Mouse (Mus musculus) retina, postnatal 7 days (tissue): Measurements from ENCODE around the gene Apba3.

ENCODE experiments used
- DNase-seq: peaks from one replicate; pipeline ENCODE4 v3.0.0-alpha.2; 2012; ENCODE audit warnings: low read depth, low spot score

The Apba3 gene

DNA sequence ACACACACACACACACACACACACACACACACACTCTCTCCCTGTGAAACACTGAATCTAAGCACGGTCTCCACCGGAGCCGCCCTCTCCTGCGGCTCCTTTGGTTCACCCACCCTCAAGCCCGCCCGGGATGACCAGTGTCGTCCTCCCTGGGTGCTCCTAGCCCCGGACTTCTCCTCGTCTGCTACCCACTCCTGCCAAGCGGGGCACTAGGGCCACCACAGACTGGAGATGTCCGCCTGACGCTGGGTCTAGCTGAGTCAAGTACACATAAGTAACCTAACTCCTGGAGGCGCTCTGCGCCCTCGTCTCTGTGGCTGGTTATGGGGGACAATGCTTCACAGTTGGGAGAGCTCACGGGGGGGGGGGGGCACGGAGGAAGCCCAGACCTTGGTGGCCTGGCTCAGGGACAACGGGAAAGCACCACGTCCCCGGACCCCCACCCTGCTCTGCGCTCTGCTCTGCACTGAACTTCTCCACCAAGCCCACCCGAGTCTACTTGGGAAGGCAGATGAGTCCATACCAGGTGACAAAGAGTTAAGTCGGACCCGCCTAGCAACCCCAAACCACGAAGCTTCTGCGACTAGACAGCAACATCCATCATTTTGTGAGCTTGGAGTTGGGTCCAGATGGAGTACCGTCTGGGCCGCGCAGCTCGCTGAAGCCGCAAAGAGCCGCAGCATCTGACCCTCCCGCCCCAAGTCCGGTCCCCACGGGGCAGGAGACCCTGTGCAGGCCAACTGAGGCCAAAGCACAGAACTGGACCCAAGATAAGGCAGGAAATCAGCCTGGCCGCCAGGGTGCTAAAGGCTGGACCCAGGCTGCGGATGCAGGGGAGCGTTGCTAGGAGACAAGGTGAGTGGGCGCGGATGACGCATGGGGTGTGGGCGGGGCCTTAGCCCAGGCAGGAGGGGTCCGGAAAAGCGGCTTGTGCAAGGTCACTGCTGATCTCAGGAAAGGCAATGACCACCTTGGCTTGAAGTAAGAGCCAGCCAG lies 14.0 kb upstream of the Apba3 start, which contains the start of gene Matk:
Gene Matk, plus strand, starts transcription at position 512 of the 996 bp plus-strand sequence.
- peak; percentile 32 for DNase-seq

DNA sequence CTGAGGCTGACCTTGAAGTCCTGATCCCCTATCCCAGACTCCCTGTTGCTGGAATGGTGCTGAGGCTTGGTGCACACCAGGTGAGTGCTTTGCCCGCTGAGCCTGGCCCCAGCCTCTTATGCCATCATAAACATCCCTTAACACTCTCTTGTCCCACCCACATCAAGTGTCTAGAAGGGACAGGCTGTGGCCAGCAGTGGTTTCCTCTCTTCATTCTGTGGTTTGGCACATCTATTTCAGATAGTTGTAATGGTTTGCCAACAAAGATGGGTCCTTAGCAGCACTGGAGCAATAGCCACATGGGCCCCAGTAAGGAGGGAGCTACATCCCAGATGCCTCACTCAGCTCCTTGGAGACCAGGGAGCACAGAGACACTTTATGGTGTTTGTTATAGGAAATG lies 11.9 kb upstream of the Apba3 start:
- no peak for DNase-seq

DNA sequence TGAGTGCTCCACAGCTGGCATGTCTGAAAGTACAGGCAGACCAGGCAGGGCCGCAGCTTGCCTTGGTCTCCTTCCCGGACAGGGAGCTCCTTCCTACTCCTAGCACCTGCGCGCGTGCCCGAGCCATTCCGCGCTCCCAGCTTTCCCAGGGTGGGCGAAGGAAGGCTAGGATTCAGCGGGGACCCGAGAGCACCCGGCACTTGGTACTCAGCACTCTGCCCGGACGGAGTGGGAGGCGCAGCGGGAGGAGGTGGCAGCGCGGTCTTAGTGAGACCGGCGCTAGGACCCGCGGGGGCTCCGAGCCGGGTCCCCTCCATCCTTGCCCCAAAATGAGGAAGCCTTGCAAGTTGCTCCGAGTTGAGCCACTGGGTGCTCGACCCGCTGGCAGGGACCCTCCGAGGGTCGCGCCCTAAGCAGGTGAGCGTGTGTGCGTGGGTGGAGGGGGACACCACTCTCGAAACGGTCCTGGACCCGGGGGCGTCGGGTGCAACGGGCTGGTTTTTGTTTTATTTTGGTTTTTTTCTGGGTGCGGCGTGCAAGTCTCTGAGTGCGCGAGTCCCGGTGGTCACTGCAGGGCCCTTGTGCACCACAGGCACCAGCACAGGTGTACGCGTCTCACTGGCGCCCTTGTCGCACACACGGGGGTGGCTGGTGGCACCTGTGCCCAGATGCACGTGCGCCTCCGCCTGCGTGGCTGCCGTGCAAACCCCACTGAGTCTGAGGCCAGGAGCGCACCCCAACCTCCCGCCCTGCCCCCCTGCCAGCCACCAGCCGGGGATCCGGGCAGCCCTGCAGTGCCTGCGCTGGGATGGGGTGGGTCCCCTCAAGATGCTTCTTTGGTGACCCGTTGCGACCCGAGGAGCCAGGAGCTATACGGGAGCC lies 9.4 kb upstream of the Apba3 start:
- no peak for DNase-seq

DNA sequence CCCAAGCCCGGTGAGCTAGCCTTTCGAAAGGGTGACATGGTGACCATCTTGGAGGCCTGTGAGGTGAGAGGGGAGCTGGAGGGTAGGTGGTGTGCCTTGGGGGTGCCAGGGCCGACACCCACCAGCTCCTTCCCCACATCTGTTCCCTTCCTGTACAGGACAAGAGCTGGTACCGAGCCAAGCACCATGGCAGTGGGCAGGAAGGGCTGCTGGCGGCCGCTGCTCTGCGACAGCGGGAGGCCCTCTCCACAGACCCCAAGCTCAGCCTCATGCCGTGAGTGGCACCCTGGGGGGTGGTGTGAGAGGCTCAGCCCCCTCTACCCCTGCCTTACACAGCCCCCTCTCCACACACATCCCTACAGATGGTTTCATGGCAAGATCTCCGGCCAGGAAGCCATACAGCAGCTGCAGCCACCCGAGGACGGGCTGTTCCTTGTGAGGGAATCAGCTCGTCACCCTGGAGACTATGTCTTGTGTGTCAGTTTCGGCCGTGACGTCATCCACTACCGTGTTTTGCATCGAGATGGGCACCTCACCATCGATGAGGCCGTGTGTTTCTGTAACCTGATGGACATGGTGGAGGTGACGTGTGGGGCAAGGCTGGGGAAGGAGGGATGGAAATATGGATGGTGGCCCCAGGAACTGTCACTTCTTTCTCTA lies 7.4 kb upstream of the Apba3 start:
- DNase-seq: no peak

DNA sequence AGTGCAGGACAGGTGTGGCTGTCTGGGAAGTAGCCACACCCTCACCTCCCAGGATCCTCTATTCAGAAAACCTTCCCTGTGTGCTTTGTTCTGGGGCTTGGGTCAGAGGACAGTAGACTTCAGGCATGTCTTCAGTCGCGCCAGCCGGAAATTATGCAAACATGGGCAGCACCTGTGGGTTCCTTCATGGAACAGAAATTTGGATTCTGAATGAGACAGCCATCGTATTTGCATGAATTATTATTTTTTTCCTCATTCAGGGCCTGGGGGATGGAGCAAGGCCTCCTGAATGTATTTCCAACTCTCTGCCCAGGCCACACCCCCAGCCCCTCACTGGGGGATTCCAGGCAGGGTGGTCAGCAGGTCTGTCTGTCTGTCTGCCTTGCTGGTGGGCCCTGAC lies 5.7 kb upstream of the Apba3 start:
- DNase-seq: no peak

DNA sequence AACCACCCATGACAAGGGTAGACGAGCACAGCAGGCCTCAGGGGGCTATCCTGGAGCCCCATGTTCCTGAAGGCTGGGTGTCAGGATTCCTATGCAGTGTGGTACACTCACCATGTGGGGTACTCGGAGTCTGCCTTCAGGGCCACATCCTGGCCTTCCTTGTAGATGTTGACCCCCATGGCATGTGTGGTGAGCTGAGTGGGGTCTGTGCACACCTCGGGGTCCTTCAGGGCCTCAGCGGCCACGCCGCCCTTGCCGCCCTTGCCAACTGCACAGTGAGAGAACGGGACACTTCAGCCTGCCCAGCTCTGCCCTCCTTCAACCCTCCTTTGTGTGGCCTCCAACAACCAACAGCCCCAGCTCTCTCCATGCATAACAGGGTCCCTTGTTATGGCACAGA lies 1.2 kb upstream of the Apba3 start:
- DNase-seq: no peak

DNA sequence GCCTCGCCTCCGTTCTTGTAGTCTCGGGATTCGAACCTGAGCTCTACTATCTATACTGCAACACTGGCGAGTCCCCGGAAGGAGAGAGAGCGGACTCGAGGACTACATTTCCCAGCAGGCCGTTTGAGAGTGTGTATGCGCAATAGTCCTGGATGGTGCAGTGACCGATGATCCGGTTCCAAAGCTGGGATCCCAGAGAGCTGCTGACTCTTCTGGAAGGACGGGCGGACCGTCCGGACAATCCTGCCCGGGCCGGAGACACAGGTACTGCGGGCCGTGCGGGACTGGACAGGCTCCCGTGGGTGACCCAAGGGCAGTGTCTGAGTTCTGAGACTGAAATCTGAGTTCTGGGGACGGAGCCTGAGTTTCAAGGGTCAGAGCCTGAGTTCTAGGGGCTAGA lies 1.3 kb downstream of the Apba3 start:
- DNase-seq: peak; percentile 87

DNA sequence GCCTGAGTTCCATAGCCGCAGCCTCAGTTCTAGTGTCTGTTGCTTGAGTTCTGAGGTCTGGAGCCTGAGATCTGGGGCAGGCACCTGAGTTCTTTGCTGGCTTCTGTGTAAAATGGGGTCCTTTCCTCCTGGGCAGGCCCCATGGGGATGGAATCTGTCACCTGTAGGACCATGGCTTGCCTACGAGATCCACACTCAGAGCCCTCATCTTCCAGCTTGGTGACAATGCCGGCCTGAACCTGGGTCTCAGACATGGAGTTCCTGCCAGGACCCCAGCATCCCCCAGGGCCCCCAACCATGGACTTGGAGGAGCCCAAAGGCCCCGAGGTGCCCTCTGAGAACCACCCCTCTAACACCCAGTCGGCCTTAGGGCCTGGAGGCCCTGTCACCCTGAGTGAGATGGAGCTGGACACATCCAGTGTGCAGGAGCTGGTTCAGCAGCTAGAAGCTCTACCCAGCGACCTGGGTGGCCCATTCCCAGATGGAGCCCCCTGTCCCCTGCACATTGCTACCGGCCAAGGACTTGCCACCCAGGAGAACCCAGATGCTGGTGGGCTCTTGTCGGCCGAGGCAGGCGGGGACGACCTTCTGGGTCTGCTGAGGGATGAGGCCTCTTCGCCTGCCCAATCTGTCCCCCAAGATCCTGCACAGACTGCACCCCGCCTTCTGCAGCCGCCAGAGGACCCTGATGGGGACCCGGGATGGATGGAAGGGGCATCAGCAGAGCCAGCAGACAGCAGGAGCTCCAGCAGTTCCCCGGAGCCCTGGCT lies 2.1 kb downstream of the Apba3 start:
- DNase-seq: no peak

DNA sequence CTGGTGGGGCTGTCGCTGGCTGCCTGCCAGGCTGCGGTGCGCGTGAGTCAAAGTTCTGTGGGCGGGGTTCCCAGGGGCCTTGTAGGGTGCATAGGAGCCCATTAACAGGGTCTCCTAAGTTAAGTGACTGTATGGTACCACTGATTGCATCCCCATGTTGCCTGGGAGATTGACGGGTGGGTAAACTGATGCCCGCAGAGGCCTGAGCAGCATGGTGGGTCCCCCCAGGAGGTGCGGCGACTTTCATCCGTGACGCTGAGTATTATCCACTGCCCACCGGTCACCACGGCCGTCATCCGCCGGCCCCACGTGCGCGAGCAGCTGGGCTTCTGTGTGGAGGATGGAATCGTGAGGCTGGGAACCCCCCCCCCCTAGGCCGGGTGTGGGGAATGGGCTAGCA lies 5.6 kb downstream of the Apba3 start:
- DNase-seq: no peak

DNA sequence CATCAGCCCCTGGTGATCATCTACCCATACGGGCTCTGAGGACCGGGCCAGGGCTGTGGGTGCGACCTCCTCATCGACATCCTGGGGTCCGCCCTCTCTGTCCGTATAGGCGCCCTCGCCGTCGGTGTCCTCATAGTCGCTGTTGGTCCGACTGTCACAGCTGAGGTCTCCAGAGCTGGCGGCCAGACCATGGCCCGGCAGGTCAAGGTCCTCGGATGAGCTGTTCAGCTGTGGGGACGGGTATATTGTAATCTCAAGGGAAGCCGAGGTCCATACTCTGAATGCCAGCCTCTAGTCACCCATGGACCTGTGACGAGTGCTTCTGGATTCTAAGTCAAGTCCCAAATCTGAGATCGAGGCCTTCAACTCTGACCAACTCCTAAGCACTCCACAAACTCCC lies 7.1 kb downstream of the Apba3 start:
- no peak for DNase-seq

DNA sequence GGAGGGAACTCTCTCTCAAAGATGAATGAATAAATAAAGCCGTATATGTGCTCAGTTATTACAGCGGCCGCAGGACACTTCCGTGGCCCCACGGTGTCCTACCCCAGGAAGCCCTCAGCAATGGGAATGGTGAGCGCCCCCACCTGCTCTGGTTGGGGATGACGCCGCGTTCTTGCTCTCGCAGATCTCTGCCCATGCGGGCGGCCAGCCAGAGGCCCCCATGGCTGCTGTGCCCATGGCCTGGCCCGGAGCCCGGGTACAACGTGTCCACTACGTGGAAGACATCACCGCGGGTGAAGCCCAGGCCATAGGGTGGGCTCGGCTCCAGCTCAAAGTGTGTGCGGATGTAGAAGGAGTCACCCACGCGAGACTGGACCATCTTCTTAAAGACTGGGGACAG lies 10.9 kb downstream of the Apba3 start:
- no peak for DNase-seq

DNA sequence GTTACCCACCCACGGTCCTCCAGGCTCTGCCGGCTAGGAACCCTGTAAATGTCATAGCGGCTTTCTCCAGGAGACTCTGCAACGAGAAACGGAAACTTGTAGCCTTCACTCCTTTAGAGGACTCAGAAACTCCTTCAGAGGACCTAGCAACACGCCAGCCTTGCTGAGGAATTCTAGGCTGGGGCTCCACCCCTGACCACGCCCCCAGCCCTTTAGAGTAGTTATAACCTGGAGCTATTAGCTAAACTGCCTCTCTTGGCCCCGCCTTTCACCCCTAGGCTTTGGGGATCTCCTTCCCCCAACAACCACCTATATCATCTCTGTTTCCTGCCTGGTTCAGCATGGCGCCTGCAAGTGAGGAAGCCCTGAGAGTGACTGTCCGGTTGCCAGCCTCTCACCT lies 12.7 kb downstream of the Apba3 start:
- DNase-seq: no peak

DNA sequence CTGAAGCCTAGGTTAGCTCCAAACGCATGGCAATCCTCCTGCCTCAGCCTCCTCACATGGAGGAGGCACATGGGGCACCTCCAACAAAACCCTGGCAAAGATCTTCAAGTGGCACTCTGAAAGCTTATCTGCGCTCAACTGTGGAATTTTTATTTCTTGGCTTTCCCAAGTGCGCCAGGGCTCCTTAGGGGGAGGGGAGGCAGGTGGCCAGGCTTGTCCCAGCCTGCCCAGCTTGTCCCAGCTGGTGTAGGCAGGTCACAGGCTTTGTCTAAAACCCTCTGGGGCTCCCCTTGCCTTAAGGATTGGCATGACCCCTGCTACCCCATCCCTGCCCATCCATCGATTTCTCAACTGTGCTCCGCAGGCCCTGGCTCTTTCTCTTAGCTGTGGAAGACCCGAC lies 17.4 kb downstream of the Apba3 start:
- no peak for DNase-seq

DNA sequence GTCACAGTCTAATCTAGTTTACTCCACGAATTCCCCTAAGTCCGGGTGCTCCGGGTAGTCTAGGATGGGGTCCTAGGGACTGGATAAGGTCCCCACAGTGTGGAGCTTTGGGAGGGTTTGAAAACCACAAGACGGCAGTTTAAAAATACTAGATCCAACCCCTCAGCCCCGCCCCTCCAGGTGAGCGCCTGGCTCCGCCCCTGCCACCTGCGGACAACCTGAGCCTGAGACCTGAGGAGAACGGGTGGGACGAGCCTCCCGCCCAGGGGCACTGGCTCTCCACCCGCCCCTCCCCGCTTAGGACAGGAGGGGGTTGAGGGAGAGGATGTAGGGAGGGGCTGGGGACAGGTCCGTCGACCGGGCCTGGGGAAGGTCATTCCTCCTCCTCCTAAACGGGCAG lies 18.0 kb downstream of the Apba3 start:
- no peak for DNase-seq

DNA sequence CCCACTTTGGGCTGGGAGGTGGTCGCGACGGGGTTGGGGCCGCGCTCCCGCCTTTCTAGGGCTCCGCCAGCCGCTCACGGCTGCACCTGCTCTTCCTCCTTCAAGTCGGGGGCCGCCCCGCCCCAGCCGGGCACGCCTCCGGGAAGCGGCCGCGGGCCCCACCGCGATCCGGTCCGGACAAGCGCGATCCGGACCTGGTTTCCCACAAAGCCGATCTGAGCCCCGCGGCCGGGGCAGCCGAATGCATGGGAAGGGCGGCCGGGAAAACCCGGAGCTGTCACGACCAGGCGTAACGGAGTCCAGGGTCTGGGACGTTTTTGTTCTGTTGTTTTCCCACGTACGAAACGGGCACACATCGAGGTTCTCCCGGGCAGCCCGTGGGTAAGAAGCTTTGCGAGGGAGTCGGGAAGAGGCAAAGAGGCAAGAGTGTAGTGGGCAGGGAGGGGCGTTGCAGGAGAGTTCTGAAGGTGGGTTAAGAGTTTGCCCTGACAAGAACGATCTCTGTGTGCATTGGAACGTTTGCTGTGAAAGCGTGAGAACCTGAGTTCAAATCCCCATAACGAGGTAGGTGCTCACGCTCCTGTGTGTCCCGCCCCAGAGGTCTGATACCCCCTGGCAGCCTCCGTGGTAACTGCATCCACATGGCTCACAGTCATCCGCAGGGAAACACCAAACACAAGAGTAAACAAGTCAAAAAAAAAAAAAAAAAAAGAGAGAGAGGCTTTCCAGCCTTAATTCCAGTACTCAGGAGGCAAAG lies 19.1 kb downstream of the Apba3 start:
- peak; percentile 77 for DNase-seq

DNA sequence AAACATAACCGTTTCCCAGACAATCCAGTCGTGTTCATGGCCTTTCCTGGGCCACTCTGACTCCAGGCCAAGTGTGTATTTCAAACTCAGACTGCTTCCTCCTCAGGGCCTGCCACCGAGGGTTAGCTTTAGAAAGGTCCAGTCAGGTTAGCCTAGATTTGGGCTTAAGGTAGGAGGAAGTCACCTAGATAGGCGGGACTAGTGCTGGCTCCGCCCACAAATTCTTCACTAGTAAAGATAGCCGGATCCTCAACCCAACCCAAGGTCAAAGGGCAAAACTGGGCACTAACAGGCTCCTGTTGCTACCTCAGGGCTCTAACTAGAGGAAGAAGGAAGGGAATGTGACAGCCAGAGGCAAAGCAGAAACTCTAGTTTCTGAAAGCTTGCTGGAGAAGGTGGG lies 19.8 kb downstream of the Apba3 start:
- DNase-seq: no peak

DNA sequence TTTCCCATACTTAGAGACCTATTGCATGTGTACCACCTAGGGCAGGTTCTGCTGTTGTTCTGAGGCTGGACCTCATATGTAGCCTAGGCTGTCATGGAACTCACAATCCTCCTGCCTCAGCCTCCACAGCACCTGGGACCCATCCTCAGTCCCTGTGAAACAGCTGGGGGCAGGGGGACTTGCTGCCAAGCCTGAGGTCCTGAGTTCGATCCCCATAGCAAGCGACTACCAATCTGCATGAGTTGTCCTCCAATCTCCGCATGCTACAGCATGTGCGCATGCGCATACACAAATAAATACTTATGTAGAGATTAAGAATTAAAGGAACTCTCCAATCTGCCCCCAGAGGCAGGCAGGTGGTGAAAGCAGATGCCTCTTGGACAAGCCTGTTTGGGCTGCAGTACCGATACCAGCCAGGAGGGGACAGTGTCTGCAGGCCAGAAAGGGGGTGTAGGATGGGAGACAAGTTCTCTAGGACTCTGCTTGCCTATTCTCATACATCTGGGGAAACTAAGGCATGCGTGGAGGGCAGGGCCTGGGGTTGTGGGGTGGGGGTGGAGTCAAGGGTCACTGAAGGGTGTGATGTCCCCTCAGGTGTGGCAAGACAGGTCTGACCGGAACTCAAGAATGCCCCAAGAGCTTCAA lies 20.9 kb downstream of the Apba3 start:
- peak; percentile 42 for DNase-seq

DNA sequence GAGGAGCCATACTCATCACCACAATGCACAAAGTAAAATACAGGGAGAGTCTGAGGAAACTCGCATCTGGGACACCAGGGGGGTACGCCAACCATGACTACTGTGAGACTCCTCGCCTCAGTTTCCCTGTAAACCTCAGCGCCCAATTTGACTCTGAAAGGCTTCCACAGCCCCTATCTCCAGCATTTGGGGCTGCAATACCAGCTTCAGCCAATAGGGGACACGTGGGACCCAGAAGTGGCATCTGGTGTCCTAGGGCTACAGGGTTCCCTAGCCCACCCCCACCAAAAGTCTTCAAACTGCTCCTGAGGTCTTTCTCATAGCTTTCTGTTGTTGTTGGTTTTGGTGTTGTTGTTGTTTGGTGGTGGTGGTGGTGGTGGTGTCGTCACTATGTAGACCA lies 21.8 kb downstream of the Apba3 start:
- DNase-seq: no peak

DNA sequence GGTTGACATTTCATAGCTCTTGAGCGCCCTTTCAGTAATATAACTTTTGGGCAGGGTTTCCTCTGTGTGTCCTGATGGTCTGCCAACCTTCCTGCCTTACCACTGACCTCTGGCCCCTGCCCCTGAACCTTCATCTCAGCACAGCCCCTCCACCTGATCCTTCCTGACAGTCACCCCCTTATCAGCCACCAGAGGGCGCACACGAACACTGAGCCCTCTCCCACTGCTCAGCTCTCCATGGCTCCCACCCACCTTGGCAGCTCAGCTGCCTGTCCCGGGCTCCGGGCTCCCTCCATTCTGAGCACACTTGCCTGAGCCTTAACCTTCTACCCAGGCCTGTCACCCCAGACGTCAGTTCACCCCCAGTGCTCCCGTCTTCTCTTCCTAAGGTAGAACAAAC lies 22.5 kb downstream of the Apba3 start:
- DNase-seq: peak; percentile 72

DNA sequence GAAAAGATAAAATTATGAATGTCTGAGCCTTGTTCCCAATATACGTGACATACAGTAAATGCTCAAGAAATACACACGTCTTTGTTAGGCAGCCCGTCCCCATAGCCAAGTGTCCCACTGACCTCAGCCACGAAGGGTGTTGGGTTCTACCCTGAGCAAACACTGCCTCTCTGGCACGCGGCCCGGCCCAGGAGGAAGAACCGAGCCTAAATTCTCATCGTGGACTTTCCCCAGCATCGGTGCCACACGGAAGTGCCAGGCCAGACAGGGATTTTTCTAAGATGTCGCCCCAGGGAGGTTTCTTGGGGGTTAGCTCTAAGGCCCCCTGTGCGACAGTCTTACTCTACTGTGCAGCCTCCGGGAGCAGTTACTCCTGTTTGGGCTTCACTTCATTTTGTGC lies 23.1 kb downstream of the Apba3 start:
- no peak for DNase-seq
